Mouse (Mus musculus) neural tube, embryonic 13.5 days (tissue): ENCODE data around the gene AW209491. TPM values are rescaled to one million over a fixed set of nuclear protein-coding genes. Genes with fewer than 3 reads are reported as not detected.

ENCODE experiments used
- ATAC-seq: fragments of 200-750 bp; cut with Nextera tagmentation; 2 replicates; pipeline ENCODE4 v1.8.0; 2017; ENCODE audit warnings: low read depth, mild to moderate bottlenecking, moderate TSS enrichment, moderate library complexity
- H3K27ac ChIP-seq: fragments of 300-500 bp; sonication (generic); replicated peaks from 2 replicates; pipeline ENCODE4 v1.5.1; 2015; ENCODE audit warnings: moderate library complexity, mild to moderate bottlenecking, inconsistent platforms
- H3K27me3 ChIP-seq: fragments of 300-500 bp; sonication (generic); 2 replicates; pipeline ENCODE4 v1.6.1; 2015; ENCODE audit warnings: mild to moderate bottlenecking, inconsistent platforms
- H3K36me3 ChIP-seq: fragments of 300-500 bp; sonication (generic); 2 replicates; pipeline ENCODE4 v1.6.1; 2015; ENCODE audit warnings: mild to moderate bottlenecking, inconsistent platforms
- H3K4me1 ChIP-seq: fragments of 300-500 bp; sonication (generic); replicated peaks from 2 replicates; pipeline ENCODE4 v1.6.1; 2015; ENCODE audit warnings: inconsistent platforms
- H3K4me2 ChIP-seq: fragments of 300-500 bp; sonication (generic); 2 replicates; pipeline ENCODE4 v1.6.1; 2015; ENCODE audit warnings: inconsistent platforms, mild to moderate bottlenecking, moderate library complexity
- H3K4me3 ChIP-seq: fragments of 300-500 bp; sonication (generic); 2 replicates; pipeline ENCODE4 v1.5.1; 2015; ENCODE audit warnings: mild to moderate bottlenecking, inconsistent platforms
- H3K9ac ChIP-seq: fragments of 300-500 bp; sonication (generic); 2 replicates; pipeline ENCODE4 v1.6.1; 2015; ENCODE audit warnings: moderate library complexity, mild to moderate bottlenecking, inconsistent platforms
- H3K9me3 ChIP-seq: fragments of 300-500 bp; sonication (generic); 2 replicates; pipeline ENCODE4 v1.6.1; 2016; ENCODE audit warnings: inconsistent platforms
- WGBS: fragments of 180-500 bp; shearing (Covaris S2); methylation state at CpG from one replicate; pipeline ENCODE4 v1.1.7; 2015; 5-methylcytosine and 5-hydroxymethylcytosine counted together
- polyA plus RNA-seq: library from polyadenylated mRNA; unstranded; fragments of >200 nt; fragmentation: Nextera tagmentation; extraction: Ambion mirVana; gene quantifications from 2 replicates; pipeline ENCODE4 v1.2.1, GENCODE M21; 2015

AW209491 gene
- polyA plus RNA-seq, result 38.3 and 41.6 TPM in 2 replicates

DNA sequence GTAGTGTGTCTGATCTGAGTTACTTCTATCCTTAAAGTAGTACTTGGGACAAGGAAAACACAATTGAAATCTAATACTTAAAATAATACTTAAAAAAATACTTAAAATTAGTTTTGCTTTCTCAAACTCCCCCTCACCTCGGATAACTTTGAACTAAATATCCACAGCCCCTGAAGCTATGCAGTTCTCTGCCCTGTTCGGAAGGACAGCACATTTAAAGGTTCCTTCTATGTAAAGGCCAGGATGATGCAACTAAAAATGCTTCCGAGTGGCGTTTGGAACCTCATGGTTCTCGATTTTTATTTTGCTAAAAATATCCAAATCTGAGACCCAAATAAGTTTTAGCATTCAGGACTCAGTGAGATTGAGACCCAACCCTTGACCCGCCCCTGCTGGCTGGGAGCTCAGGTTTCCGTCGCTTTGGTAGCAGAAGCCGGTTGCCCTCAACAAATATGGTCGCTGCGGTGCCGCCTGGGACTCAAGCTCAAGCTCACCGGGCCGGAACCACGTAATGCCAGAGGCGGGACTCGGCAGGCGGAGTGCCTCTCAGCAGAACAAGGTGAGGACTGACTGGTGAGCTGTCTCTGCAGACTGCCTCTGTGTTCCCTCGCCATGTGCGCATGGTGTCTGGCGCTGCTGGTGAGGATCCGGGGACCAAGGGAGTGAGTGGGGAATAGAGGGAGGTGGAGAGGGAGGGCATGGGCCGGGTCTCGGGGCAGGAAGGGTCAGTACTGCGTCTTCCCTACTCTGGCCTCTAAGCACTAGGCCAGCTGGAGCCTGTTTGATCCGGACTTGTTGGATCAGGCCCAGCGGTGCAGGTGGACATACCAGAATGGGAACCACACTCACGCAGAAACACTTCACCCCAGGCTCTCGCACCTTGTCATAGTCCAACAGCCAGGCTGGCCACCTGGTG, at the start of gene AW209491:
AW209491 (plus strand) TSS at position 429 of the 916 bp plus-strand sequence.
- 1% methylated on average over 29 of the region's 29 CpGs for WGBS
- Histone ChIP-seq H3K36me3 (peaks cover 30% of the 10 kb centered on the region), H3K4me3 (peak within 1 kb of the TSS; percentile 59), H3K27ac (peak within 1 kb of the TSS; percentile 75), H3K9me3 (no peaks in the 10 kb centered on the region), H3K4me1 (peaks cover 18% of the 10 kb centered on the region), H3K27me3 (no peaks in the 10 kb centered on the region), H3K9ac (peak within 1 kb of the TSS; percentile 88), H3K4me2 (peak within 1 kb of the TSS; percentile 72)
- ATAC-seq, result peak; percentile 97

DNA sequence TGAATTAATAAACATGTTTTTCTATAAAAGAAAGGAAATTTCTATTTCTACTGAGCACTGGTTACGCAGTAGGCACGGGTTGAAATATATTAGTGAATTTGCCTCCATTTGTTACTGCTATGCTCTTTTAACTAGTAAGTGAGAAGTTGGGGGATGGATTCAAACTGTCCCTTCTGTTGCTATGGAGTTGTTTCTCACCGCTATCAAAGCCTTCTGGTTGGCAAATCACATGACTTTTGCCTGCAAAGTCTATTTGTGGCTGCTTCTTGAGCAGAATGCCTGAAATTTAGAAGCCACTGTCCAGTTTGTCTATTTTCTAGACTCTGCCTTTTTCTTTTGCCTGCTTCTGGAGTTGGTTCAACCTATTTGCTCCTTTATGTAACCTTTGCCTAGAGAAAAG, 49.6 kb upstream of the AW209491 start:
- no peak overlapping the region for H3K9ac ChIP-seq
- no peak for ATAC-seq

DNA sequence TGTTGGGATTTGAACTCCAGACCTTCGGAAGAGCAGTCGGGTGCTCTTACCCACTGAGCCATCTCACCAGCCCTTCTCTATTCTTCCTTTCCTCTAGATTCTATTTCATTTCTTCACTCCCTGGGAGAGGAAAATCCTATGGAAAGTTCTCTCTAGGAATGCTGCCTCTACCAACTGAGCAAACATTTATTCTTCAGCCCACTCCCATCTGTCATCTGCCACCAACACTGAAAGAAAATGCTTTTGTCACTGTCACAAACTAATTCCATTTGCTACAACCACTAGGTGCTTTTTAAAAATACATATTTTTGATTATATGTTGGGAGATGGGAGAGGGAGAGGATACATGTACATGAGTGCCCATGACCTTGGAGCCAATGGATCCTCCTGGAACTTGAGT, 27.2 kb upstream of the AW209491 start:
- ATAC-seq, result no peak
- 93% methylated on average over 2 of the region's 2 CpGs for WGBS
- Histone ChIP-seq H3K27me3 (no peaks in the 10 kb centered on the region), H3K9ac (no peak overlapping the region), H3K36me3 (no peaks in the 10 kb centered on the region), H3K4me3 (no peak overlapping the region), H3K4me2 (no peak overlapping the region), H3K4me1 (no peaks in the 10 kb centered on the region), H3K27ac (no peak overlapping the region), H3K9me3 (no peaks in the 10 kb centered on the region)

More for the DNA sequence above, 49.6 kb upstream of the AW209491 start:
- H3K4me2 ChIP-seq, result no peak overlapping the region
- H3K9me3 ChIP-seq, result no peaks in the 10 kb centered on the region
- 75% methylated on average over 3 of the region's 3 CpGs for WGBS
- no peaks in the 10 kb centered on the region for H3K36me3 ChIP-seq
- H3K27me3 ChIP-seq, result no peaks in the 10 kb centered on the region
- no peak overlapping the region for H3K4me3 ChIP-seq
- no peak overlapping the region for H3K27ac ChIP-seq
- H3K4me1 ChIP-seq, result no peaks in the 10 kb centered on the region

DNA sequence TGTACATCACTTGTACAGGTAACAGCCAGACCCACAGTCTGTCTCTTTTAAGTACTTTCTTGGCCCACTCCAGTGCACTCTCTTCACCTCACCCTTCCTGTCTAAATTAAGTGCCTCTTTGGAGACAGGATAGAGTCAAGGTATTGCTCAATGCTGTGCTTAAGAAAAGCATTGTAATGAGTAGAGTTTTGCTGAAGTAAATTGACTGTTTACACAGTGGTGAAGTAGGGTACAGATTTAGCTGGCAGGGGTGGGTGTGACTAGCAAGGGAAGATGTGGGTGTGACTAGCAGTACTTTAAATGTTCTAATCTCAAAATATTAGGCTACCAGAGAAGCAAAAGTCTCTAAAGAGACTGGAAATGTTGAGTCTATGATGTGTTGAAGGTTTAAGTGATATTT, 22.3 kb upstream of the AW209491 start:
- Histone ChIP-seq H3K4me2 (no peak overlapping the region), H3K27ac (no peak overlapping the region), H3K9ac (no peak overlapping the region), H3K27me3 (no peaks in the 10 kb centered on the region), H3K4me1 (peaks cover 13% of the 10 kb centered on the region), H3K9me3 (no peaks in the 10 kb centered on the region), H3K36me3 (peaks cover 17% of the 10 kb centered on the region), H3K4me3 (no peak overlapping the region)
- no peak for ATAC-seq

DNA sequence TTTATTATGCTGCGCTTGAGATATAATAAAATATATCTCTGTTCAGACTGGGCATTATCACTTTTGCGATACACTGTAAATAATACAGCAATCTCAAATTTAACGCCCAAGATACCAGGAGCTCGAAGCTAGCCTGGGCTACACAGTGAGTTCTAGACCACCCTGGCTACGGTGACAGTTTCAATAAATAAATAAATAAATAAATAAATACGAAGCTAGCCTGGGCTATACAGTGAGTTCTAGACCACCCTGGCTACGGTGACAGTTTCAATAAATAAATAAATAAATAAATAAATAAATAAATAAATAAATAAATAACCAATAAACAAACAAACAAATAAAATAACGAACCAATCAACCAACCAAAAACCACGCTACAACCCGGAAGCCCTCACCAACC, 17.5 kb upstream of the AW209491 start:
- 5% methylated on average over 10 of the region's 10 CpGs for WGBS
- H3K4me1 ChIP-seq, result peaks cover 25% of the 10 kb centered on the region

DNA sequence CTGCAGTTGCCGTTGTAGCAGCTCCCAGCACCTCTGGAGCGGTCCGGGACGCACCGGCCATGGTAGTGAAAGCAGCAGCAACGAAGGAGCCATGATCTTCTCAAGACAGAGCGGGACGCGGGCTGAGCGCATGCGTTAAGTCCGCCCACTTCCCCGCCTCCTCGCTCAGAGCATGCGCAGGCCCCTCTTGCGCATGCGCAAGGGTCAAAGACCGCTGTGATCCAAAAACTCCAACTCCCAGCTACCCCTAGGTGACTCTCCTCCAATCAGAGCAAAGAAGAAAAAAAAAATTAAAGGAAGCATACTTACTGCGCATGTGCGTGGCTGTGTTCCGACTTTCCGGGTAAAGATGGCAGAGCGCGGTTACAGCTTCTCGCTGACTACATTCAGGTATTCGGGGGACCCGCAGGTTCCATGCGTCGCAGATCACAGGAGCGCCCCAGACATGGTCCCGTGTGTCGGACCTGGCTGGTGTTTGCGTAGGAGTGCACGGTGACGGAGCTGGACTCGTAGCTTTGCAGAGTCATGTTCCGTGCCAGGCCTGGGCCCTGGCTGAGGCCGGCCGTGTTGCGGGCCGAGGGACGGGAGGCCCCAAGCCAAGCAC, 16.9 kb upstream of the AW209491 start, which contains the start of the genes Mrpl32 and Psma2:
Mrpl32 (minus strand) TSS at position 240 of the 604 bp plus-strand sequence.
Psma2 (plus strand) TSS at position 315 of the 604 bp plus-strand sequence.
- peak; percentile 99 for ATAC-seq
- Histone ChIP-seq H3K4me3 (peak within 1 kb of the TSS; percentile 95), H3K27ac (peak within 1 kb of the TSS; percentile 72), H3K9me3 (no peaks in the 10 kb centered on the region), H3K9ac (peak within 1 kb of the TSS; percentile 94), H3K4me1 (peaks cover 25% of the 10 kb centered on the region), H3K36me3 (peaks cover 38% of the 10 kb centered on the region), H3K4me2 (peak within 1 kb of the TSS; percentile 86), H3K27me3 (no peaks in the 10 kb centered on the region)
- WGBS, result under 1% methylated on average over 42 of the region's 42 CpGs

More for the DNA sequence above, 17.5 kb upstream of the AW209491 start:
- Histone ChIP-seq H3K27ac (peak overlapping the region; percentile 72), H3K27me3 (no peaks in the 10 kb centered on the region), H3K4me2 (peak overlapping the region; percentile 71), H3K36me3 (peaks cover 32% of the 10 kb centered on the region), H3K9me3 (no peaks in the 10 kb centered on the region), H3K9ac (peak overlapping the region; percentile 79), H3K4me3 (peak overlapping the region; percentile 95)
- peak; percentile 81 for ATAC-seq

DNA sequence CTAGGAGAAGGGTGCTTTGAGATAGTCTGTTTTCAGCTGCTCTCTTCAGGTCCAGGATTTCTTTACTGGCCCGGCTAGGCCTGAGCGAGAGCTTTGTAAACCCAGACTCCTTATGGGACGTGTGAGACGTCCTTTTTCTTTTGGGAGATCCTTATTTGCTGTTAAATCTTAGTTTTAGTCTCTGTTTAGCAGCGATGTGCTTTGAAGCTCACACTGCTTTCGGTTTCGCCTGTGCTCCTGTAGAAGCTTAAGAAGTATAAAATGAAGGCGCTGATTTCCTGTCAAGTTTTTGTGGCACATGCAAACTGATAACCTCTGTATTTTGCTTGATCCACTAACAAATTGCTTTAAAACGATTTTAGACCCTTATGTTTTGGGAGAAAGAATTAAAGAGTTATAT, 16.4 kb upstream of the AW209491 start:
- H3K4me1 ChIP-seq, result peaks cover 25% of the 10 kb centered on the region
- ATAC-seq, result no peak
- H3K4me3 ChIP-seq, result peak overlapping the region; percentile 95
- no peaks in the 10 kb centered on the region for H3K9me3 ChIP-seq
- peak overlapping the region; percentile 86 for H3K4me2 ChIP-seq
- H3K27me3 ChIP-seq, result no peaks in the 10 kb centered on the region
- under 1% methylated on average over 9 of the region's 9 CpGs for WGBS
- peaks cover 39% of the 10 kb centered on the region for H3K36me3 ChIP-seq
- H3K9ac ChIP-seq, result peak overlapping the region; percentile 94
- peak overlapping the region; percentile 67 for H3K27ac ChIP-seq

DNA sequence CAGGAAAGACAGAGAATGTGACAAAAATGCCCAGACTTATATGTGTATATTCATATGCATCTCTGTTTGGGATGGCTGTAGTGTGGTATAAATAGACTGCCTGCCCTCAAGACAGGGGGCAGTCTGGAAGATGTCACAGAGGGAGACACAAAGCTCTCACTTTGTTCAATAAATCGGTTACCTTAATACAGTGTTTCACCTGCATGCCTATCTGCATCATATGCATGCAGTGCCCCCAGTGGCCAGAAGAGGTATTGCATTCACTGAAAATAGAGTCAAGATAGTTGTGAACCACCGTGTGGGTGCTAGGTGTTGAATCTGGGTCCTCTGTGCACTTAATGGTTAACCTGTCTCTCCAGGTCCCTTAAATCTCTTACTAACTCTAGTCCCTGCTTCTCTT, 11.2 kb upstream of the AW209491 start:
- Histone ChIP-seq H3K4me3 (no peak overlapping the region), H3K9ac (no peak overlapping the region), H3K27ac (no peak overlapping the region), H3K27me3 (no peaks in the 10 kb centered on the region), H3K36me3 (peaks cover 64% of the 10 kb centered on the region), H3K4me1 (peaks cover 10% of the 10 kb centered on the region; the same call in 1 of the 2 replicates), H3K9me3 (no peaks in the 10 kb centered on the region), H3K4me2 (no peak overlapping the region)
- 60% methylated on average over 2 of the region's 2 CpGs for WGBS
- ATAC-seq, result 0 out of 2 replicates have a peak, but pooled peaks have one; percentile 43

DNA sequence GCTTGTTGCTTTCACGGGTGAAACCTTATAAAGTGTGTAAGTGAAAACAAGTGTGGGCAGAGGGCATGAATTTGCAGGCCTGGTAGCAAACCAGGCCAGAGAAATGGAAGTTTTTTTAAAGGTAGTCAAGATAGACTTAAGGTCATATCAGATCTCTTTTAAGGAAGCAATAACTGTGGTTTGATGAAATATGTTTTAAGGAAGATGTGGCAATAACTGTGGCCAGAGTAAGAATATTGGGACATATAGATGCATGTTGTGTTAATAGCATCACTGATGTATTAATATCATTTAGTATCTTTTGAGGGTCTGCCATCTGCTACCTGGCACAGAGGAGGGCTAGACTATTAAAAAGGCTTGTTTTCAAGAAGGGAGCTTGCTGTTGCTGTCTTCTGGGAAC, 10.0 kb downstream of the AW209491 start:
- WGBS, result 72% methylated on average over 1 of the region's 1 CpGs
- Histone ChIP-seq H3K27me3 (no peaks in the 10 kb centered on the region), H3K36me3 (peaks cover 27% of the 10 kb centered on the region), H3K4me1 (no peaks in the 10 kb centered on the region), H3K4me2 (no peak overlapping the region), H3K27ac (no peak overlapping the region), H3K4me3 (no peak overlapping the region), H3K9me3 (no peaks in the 10 kb centered on the region), H3K9ac (no peak overlapping the region)
- no peak for ATAC-seq

DNA sequence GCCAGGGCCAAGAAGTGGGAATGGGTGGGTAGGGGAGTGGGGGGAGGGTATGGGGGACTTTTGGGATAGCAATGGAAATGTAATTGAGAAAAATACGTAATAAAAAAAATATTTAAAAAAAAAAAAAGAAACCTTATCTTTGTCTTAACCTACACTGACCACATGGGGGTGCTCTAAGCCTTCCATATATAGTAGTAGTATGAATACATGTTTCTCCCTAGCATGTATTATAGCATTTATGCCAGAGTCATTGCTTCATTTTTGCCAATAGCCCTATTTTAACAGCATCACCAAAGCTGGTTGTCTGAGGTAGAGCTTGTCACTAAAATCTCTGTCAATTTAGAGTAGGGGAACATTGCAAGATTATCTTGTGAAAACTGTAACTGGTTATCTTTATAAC, 19.3 kb downstream of the AW209491 start:
- peak; percentile 63; the same call in 1 of the 2 replicates for ATAC-seq
- Histone ChIP-seq H3K27ac (no peak overlapping the region), H3K4me1 (no peaks in the 10 kb centered on the region), H3K4me3 (no peak overlapping the region), H3K36me3 (no peaks in the 10 kb centered on the region), H3K27me3 (no peaks in the 10 kb centered on the region), H3K9ac (no peak overlapping the region), H3K9me3 (no peaks in the 10 kb centered on the region), H3K4me2 (no peak overlapping the region)
- 12% methylated on average over 1 of the region's 1 CpGs for WGBS

DNA sequence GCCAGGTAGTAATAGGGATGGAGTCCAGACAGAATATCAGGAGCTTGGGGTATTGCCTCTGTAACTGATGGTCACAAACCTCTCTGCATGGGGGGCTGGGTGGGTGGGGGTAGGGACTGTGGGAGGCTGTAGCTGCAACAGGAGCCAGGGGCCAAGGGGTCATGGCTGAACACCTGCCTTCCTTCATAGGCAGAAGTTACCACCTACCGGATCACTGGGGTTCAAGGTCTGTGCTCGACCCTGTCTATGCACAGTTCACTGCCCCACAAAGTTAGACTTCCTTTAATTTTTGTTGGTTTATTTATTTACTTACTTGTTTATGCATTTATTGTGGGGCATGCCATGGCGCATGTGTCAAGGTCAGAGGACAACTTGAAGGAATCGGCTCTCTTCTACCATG, 37.2 kb downstream of the AW209491 start:
- H3K4me1 ChIP-seq, result no peaks in the 10 kb centered on the region
- no peak overlapping the region for H3K4me2 ChIP-seq
- WGBS, result 85% methylated on average over 4 of the region's 4 CpGs
- no peaks in the 10 kb centered on the region for H3K36me3 ChIP-seq
- H3K9me3 ChIP-seq, result no peaks in the 10 kb centered on the region
- no peak for ATAC-seq
- H3K27me3 ChIP-seq, result no peaks in the 10 kb centered on the region
- H3K9ac ChIP-seq, result no peak overlapping the region
- no peak overlapping the region for H3K27ac ChIP-seq
- H3K4me3 ChIP-seq, result no peak overlapping the region

DNA sequence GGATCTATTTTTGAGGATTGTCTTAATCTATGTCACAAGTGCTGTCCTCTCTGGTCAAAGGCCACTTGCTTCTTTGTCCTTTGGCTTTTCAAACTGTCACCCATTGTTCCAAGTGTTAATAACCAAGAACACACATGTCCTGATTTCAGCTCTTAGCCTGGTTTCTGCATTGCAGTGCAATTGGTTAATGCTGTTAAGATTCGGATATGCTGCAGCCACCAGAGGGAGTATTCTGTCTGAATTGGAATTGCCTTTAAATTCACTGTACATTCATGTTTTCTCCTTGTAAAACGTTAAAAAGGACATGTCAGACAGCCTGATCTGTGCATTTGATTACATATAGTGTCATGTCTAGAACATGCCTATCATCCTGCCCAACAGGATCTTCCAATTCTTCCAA, 40.4 kb downstream of the AW209491 start:
- Histone ChIP-seq H3K27me3 (no peaks in the 10 kb centered on the region), H3K4me2 (no peak overlapping the region), H3K9me3 (no peaks in the 10 kb centered on the region), H3K27ac (no peak overlapping the region), H3K36me3 (no peaks in the 10 kb centered on the region), H3K4me1 (no peaks in the 10 kb centered on the region), H3K4me3 (no peak overlapping the region), H3K9ac (no peak overlapping the region)
- no peak for ATAC-seq
- WGBS, result 28% methylated on average over 2 of the region's 2 CpGs
